Mouse (Mus musculus): ENCODE measurements at regions not wholly inside any gene's neighbourhood (a gene's known extent, or its start where the extent isn't known, plus 50 kb on each side); places are given as distances from the start of the nearest gene placed in this dataset.

DNA sequence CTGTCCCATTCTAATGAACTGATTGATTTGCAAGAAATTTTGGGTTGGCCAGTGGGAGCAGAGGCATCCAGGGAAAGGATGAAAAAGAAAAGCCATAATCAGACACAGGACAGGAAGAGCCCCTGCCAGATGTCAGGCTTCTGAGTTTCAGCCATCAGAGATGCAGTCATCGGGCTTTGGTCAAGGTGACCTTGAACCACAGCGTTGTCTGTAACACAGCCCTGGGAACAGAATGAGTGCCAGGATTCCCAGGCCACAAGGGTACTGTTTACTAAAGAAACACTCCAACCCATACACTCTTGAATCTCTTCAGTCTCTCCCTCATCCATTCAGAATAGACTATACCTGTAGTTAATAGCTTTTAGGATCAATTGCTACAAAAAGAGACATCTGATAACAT is 239.0 kb downstream of the Rplp1 start:
- DNase-seq (ENCODE audit: low spot score in 2 of 2): no peak

DNA sequence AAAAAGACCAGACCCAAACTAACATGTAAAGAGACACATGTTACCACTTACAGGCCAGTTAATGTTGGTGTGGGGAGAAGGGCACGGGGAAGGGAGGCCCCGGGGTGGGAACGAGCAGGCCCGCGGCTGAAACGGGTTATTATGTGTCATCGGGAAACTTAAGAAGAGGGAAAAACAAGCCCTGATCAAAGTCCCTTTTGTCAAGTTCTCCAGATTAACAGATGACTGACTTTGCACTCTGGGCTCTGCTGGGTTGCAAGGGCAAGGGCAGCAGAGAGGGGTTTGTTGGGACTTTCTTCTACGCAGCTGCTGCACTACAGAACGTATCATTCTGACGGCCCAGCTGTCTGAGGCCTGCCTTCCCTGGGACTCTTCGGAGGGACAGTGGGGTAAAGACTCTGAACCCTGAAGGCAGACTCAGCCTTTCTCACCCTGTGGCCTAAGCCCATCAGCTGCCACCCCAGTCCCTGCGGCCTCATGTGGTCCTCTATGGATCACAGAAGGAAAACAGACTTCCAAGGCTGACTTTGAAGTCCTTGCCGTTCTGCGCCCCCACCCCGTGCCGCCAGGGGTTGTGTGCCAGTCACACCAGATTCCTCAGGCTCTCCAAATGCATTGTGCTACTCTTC is 240.7 kb downstream of the Rplp1 start:
- DNase-seq (ENCODE audit: low spot score in 2 of 2): no peak

DNA sequence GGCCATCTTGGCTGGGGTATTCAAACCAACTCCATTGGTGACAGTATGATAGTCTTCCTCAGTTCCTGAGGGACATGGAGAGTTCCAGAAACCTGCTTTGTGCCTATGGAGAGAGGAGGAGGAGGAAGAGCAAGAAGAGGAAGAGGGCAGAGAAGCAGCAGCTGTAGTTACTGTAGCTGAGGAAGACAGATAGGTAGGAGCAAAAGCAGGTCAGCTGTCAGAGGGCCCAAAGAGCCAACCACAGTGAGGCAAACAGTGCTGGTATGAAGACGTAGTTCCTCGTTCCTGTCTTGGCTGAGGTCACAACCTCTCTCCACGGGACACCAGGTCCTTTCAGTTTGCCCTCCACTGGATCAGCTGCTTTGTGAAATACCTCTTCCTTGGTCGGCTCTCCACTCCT is 243.4 kb downstream of the Rplp1 start:
- DNase-seq (ENCODE audit: low spot score in 2 of 2): no peak

DNA sequence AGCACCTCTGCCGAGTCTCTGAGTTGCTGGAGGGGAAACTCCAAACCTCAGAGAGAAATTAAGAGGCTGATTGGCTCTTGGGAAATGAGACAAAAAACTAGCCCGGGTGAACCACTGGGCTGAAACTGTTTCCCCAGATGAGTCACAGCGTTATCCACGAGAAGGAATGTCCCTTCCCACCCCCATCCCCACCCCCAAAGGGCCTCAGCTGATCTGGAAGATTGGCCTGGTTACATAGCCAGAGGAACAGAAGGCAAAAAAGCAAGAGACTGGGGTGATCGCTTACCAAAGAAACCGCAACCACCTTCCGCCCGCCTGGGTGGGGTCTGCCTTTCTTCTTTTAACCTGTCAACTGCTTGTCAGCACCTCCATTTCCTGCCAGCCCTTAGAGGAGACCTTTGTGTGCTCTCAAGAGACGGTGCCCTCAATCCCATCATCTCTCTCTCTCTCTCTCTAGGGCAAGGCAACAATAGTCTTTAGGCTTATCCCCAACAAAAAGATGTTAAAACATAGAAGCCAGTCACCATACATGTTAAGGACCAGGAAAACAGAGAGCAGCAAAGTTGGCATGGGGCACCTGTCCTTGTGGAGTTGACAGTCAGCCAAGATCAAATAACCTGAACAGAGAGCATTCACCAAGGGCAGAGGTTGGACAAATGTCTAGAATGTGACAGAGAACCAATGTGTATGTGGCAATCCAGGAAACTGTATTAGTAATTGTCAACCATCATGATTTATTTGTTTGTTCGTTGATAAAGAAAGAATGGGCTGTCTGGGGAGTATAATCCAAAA is 244.4 kb downstream of the Rplp1 start:
- DNase-seq (ENCODE audit: low spot score in 2 of 2): peak in 1 of 2 experiments; percentile 30

DNA sequence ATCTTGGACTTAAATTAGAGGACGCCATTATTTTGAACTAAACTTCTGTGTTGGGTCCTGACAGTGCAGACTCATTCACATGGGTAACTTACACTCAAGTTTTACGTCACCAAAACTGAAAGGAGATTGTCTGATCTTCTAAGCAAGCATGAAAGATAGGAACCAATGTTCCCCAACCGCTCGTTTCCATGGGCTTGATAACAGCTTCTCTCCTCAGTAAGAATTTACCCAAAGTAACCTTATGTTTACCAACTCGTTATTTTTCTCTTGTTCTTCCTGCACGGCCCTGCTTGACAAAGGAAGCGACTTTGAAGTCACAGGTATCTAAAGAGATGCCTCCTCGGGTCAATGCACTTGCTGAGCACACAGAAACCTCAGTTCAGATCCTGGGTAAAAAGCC is 245.6 kb downstream of the Rplp1 start:
- DNase-seq (ENCODE audit: low spot score in 2 of 2): no peak

DNA sequence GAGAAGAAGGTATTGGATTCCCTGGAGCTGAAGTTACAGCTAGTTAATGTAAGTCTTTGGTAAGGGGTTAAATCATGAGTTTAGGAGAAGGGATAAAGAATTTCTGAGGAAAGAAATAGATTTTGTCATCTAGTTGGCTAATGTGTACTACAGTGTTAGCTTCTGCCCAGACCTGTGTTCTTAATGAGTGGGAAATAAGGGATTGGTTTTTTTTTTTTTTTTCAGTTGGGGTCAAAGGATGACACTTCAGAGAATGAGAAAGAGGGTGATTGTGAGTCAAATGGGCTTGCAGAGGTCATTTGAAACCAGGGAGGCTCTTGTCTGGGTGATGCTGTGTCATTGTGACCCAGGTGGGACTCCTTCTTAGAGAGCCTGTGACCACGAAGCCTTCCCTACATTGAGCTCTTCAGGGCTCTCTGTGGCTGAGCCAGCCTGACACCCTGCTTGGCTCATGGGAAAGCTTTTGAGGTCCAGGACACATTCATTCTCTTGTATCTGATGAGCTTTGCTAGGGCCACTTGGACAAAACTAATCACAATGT is 246.1 kb downstream of the Rplp1 start:
- no peak for DNase-seq (ENCODE audit: low spot score in 2 of 2)

DNA sequence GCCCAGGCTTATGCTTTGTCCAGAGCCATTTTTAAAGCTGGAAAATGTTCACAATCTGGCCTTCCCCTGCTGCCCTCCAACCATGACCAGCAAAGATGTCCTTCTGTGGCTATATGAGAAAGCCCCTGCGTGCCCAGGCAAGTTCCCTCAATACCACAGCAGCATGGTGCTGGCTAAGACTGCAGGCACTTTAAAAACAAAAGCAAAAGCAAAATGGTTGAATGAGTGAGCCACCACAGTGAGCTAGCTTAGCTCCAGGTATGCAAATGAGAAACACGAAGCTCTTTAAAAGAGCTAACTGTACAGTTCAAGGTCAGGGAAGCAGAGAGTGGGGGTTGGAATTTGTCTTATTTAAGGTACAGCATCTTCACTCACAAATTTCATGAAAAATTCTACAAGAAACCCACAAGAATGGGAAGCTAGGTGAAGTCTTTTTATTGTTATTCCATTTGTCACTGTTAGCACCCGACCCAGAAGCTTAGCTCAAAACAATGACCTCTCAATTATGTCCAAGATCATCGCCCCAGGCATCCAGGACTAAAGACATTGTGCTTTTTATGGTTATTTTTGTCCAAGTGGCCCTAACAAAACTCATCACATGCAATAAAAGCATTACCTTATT is 246.8 kb downstream of the Rplp1 start:
- DNase-seq (ENCODE audit: low spot score in 2 of 2): no peak

DNA sequence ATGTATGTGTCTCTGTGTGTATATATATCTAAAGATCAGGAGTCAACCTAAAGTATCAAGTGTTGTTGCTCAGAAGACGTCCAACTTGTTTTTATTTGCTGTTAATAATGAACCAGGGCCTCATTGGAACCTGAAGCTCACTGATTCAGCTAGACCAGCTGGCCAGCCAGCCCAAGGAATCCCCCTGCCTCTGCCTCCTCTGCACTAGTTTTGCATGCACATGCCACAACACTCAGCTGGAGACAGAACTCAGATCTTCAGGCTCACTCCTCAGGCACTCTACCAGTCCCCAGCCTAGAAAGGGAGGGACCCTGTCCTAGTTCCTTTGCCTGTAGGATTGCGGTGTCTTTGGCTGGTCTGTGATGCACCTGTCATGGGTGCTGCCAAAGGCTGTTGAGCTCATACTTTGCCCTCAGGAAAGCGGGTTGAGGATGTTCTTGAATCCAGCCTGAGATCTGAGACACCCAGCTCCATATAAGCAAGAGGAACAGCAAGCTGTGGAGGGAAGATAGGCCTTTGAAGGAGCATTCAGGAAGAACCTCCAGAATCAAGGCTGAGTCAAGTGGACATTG is 247.5 kb downstream of the Rplp1 start:
- DNase-seq (ENCODE audit: low spot score in 2 of 2): no peak

DNA sequence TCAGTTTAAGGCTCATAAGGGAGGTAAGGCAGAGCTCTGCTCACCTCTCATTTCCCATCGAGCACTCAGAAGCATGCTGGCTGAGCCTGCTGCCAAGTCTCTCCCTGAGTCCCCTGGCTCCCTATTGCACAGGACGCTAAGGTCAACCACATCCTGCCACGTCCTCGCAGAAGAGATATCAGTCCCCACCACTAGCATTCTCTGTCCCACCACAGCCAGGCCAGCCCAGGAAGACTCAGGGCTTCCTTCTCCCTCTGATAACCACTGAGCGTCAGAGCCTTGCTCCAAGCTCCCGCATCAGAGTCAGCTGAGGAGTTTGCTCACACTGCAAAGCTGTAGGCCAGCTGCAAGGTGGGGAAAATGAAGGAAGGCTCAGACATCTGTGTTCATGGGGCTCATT is 248.2 kb downstream of the Rplp1 start:
- no peak for DNase-seq (ENCODE audit: low spot score in 2 of 2)

DNA sequence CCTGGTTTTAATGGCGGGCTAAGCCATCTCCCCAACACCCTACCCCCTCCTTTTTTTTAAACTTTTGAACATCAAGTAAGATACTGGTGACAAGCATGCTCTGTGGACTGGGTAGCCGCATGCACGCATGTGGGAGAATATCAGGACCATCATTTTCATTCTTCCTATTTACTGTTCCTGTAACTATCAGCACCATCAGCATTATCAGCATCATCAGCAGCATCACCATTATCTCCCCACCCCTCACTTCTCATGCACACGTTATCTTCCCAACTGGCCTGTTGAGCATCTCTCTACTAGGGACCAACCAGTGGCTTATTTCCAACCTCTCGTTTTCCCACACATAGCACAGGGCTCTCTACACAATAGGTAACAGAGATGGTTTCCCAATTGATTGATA is 249.1 kb downstream of the Rplp1 start:
- no peak for DNase-seq (ENCODE audit: low spot score in 2 of 2)

DNA sequence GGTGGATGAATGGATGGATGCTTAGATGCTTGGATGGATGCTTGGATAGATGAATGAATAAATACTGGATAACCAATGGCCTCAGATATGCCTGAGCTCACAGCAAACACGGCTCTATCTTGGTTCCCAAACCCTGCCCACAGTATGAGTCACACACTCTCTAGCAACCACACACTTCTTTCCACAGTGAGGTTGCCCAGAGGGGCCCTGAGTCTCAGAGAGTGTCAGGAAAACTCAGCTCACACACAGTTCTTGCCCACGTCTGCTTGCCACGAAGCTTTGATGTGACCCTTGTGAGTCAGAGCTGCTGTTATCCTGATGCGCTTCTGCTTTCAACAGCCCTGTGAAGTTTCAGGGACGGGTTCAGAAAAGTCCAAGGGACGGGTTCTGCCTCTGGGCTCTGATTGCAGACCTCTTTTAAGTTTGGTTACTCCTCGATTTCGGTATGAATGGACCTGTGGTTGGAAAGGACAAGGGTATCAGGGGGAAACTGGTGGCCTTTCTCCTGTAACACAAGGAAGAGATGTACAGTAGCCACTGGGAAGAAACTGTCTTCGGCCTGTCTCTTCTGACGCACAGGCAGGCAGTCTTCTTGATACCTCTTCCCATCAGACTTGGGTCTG is 250.2 kb downstream of the Rplp1 start:
- DNase-seq (ENCODE audit: low spot score in 2 of 2): no peak

DNA sequence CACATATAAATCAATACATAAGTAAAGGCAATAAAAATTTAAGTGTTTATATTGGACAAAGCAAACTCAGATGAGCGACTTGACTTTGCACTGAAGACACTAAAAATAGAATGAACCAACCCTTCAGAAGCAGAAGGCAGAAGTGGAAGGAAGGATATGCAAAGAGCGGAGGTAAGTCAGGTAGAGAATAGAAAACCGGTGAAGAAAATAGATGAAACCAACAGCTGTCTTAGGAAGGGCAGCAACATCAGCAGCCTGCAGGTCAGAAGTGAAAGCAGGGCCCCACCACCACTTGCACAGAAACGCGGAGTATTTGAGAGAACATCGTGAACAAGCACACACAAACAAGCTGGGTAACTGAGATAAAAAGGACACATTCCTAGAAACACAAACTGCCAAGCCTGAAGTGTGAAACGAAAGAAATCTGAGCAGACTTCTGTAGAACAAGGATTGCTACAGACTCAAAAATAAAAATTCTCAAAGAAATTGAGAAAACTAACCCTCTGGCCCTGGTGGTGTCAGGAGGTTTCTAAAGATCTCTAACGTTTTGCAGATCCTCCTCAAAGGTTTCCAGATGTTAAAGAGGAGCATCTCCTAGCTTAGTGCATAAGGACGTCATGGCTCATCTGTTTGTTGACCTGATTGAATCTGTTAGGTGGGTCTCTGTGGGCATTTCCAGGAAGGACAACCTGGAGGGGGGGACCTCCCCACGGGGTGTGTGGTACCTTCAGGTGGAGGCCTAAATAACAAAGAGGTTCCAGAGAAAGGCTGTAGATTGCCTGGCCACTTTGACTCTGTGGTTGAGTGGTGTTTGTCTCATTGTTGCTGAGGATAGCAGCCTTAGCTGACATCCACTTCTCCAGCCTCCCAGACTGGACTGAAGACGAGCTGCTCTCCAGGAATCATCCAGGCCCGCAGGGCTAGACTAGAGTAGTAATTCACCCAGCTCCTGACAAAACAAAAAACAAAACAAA is 252.0 kb downstream of the Rplp1 start:
- DNase-seq (ENCODE audit: low spot score in 2 of 2): no peak

DNA sequence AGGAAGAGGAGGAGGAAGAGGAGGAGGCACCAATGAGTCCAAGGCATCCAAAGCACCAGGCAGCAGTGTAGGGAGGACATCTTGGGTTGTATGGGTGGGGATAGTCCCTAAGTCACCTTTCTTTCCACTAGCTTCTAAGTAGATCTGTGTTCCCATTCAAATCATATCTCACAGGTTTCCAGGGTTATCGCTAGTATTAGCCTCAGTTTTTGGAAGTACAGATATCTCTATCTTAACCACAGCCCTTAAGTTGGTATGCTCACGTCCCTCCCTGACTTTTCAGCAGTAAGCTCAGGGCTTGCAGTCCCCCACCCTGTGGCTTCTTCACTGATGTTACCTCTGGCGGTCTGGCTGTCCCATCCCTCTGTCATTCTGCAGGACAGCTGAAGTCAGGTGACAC is 254.2 kb downstream of the Rplp1 start:
- DNase-seq (ENCODE audit: low spot score in 2 of 2): no peak

DNA sequence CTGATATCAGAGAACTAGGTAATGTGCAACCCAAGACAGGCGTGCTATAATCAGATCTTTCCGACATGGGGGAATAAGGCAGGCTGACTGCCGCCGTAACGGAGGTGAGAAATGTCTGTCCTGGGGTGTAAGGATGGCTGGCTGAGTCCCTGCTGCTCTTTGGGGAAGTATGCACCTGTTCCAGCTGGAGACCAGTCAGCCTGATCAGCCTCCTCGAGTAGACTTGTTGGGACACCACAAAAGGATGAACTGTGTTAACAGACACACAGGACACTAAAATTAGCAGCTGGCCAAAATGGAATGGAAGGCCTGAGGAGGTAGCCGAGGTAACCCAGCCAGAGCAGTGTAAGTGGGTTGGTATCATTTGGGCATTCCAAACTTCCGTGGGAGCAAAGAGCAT is 256.3 kb downstream of the Rplp1 start:
- no peak for DNase-seq (ENCODE audit: low spot score in 2 of 2)

DNA sequence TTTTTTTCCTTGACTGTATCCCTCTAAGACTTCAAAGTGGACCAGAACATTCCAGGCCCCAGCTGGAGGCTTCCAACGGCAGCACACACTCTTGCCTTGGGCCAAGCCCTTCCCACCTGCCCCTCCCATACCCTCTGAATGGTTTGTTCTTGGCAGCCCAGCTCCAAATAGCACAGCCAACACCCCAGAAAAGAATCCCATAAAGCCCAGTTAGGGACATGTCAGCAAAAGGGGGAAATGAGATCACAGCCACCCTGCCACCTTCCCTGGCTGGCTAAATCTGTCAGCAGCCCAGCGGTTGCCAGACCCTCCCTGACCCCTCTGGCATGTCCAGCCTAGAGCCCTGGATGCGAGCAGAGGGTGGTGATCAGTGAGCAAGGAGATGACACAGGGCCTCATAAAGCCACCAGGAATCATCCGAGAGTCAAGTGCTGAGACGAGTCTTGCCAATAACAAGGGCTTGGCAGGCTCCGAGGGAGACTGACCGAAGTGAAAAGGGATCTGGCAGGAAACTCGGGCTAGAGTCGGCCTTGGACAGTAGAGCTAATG is 258.8 kb downstream of the Rplp1 start:
- DNase-seq (ENCODE audit: low spot score in 2 of 2): peak in 1 of 2 experiments; percentile 55

DNA sequence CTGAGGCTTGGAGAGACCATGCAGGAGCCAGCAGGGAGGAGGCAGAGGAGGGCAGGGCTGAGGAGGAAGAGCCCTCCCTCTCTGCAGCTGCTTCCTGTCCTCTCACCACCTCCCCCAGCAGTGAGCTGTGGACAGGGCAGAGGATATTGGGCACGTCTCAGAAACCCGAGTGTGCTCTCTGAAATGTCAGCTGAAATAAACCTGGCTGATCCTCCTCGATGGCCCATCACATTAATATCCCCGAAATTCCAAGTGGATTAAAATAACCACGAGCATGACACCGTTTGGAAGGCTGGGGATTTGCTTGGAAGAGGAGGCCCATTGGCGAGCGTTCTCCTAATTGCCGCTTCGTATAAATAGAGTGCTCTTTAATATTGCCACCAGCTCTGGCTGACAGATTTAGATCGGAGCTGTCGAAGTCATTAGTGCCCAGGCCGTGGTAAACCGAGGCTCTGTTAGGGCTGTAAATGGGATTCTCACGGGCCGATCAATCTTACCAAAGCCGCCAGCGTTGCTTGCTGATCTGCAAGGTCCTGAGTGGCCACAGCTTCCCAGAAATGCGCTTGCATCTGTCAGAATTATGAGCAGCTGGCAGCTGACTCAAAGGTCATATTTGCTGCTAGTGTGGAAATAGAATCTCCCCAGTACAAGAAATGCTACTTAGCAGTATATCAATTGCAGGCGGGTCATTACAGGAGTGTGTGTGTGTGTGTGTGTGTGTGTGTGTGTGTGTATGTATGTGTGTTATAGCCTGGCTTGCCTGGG is 268.5 kb downstream of the Rplp1 start:
- no peak for DNase-seq (ENCODE audit: low spot score in 2 of 2)

DNA sequence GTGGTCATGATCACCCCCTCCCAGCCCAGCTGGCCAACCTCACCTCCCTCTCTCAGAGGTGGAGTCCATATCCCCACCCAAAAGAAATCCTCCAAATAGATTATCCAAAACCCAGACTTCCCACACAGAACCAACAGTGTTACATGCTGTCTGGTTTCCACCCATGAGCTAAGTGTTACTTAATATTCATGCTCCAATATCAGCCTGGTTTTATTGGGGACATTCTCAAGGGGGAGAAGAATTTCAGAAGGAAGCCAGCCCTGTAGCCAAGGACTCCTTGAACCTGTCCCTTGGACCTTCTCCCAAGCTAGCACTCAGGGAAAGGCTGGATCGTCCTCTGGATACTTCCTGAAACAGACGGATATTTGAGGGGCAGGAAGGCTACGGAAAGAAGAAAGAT is 268.6 kb downstream of the Tle3 start:
- DNase-seq (ENCODE audit: low spot score in 2 of 2): no peak

DNA sequence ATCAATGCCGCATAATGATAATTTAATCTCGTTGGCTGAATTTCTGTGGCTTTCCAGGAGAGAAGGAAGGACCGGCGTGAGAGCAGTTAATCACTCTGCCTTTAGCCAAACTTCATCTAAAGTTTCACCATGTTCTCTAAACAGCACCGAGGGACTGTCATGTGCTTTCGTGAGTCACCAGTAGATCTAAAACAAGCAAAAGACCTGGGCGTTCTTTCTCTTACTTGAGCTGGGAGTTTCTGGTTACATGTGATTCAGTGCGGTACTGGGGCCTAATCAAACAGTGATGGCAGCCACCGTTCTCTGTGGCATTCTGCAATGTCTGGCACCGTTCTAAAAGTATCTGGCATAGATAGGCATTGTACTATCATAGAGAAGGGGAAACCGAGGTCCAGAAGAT is 266.7 kb downstream of the Tle3 start:
- peak in 1 of 2 experiments; percentile 3 for DNase-seq (ENCODE audit: low spot score in 2 of 2)

DNA sequence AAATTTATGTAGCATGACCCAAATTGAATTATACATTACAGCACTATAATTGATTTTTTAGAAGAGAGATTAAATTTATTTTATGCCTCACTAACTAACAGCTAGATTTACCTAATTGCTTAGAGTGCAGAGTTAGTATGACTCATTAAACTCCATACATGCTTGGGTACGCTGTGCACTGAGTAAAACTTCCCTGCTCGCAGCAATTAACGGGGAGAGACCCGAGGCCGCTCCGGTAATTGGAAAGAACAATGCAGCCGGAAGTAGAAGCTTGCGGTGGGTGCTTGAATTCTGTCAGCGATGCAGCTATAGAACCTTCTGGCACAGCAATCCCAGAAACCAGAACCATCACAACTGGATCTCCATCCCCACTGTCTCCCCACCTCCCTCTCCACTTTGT is 261.8 kb downstream of the Tle3 start:
- no peak for DNase-seq (ENCODE audit: low spot score in 2 of 2)

DNA sequence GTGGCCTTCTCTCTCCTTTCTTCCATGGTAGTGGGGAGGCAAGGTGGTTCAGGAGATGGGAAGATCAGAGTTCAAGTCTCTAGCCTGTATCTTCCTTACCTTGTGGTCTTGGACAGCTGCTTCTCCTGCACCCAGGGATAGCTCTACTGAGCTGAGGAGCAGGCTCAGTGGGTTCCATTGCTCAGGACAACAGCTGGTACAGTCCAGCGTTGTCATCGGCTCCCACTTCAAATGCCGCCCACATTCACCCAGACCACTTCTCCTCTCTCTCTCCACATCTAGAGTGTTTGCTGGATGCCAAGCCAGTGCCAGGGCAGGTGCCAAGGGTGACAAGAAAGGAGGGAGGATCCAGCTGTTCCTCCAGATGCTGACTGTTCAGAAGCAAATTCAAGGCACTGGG is 260.4 kb downstream of the Tle3 start:
- no peak for DNase-seq (ENCODE audit: low spot score in 2 of 2)
